Mouse (Mus musculus) Patski (cell line): ENCODE measurements around the gene Slc38a6. TPM values are rescaled to one million over a fixed set of nuclear protein-coding genes. Genes with fewer than 3 reads are reported as not detected.

Experiments
- ATAC-seq: fragments of 100-300 bp; one replicate; pipeline ENCODE4 v1.8.0; 2021
- CTCF ChIA-PET: fragments of 350-600 bp; sonication (Branson Sonifier 250); formaldehyde crosslinking; loops from one replicate; lab custom pipeline; 2022; ENCODE audit warnings: inconsistent platforms; lab: Charles Lee
- POLR2A ChIA-PET: fragments of 350-600 bp; sonication (Branson Sonifier 250); formaldehyde crosslinking; loops from one replicate; lab custom pipeline; 2022; ENCODE audit warnings: antibody characterized with exemption, inconsistent platforms; lab: Charles Lee
- DNase-seq: peaks from one replicate; pipeline ENCODE4 v3.0.0-alpha.2; 2011; ENCODE audit warnings: low read depth, low spot score
- H3K27me3 ChIP-seq: fragments of 371-371 bp; one replicate; pipeline ENCODE4 v1.5.1; 2021
- CTCF ChIP-seq: fragments of 100-300 bp; IDR thresholded peaks from one replicate; pipeline ENCODE4 v1.5.1; 2021
- in situ Hi-C: fragments of 300-500 bp; cut with MboI; formaldehyde crosslinking; loops from 3 replicates; pipeline ENCODE4 v1.11.1; 2018; ENCODE audit warnings: low pct_unique_long_range_greater_than_20kb, mixed read lengths
- polyA plus RNA-seq: library from polyadenylated mRNA; unstranded; gene quantifications from one replicate; pipeline ENCODE4 v1.2.3, GENCODE M21; 2021

Slc38a6 gene
- polyA plus RNA-seq, 1 experiment from 2014 or later = 17.1 TPM

DNA sequence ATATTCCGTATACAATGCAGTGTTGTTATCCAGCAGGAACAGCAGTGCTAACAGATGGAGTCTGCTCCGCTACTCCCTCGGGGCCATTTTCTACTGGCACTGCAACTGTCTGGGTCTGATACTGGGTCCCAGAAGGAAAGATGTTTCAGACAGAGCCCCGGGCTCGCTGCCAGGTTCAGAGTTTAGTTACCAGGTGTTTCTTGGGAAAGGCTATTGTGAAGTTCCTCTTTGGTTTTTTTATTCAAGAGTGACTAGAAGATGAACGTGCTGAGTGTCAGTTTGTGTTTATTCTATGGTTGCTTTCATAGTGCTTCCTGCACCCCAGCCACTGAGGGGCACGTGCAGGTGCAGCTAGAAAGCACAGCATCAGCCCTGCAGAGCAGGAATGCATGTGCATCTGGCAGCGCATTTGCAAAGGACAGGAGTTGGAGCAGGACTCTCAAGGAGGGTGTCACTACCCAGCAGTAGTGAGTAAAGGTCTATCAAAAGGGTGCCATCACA, 47.5 kb downstream of the Slc38a6 start:
- in situ Hi-C loops = no loop called here
- DNase-seq (no peak), ATAC-seq (no peak)
- POLR2A ChIA-PET = no interaction called here
- CTCF ChIA-PET = interaction anchor here (0.6 kb wide), 1 partner anchor 10 kb away, joined by 3 read pairs; no protein-coding TSS in a partner anchor
- H3K27me3 ChIP-seq = no peaks in the 10 kb centered on the region
- no peak for TF ChIP-seq CTCF

DNA sequence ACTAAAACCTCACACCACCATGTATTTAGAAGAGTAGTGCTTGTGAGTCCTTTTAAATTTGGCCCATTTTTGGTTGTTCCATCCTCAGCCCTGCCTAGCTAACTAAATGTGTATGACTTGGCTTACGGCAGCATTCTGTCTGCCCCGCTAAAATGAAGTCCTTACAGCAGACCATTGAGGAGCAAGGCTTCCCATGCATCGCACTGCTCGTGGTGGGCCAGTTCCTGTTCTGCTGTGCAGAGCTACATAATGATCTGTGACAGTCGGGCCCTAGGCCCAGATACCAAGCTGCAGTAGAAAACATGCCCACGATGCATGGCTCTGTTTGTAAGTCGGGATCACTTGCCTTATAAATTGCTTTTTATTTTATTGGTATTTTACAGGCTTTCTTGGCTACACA, 50.5 kb downstream of the Slc38a6 start:
- in situ Hi-C loops = no loop called here
- ChIA-PET CTCF (interaction anchor here (1.0 kb wide), 1 partner anchor 181 kb away, joined by 3 read pairs; no protein-coding TSS in a partner anchor), POLR2A (no interaction called here)
- DNase-seq (no peak), ATAC-seq (no peak)
- no peaks in the 10 kb centered on the region for H3K27me3 ChIP-seq
- TF ChIP-seq CTCF = no peak

DNA sequence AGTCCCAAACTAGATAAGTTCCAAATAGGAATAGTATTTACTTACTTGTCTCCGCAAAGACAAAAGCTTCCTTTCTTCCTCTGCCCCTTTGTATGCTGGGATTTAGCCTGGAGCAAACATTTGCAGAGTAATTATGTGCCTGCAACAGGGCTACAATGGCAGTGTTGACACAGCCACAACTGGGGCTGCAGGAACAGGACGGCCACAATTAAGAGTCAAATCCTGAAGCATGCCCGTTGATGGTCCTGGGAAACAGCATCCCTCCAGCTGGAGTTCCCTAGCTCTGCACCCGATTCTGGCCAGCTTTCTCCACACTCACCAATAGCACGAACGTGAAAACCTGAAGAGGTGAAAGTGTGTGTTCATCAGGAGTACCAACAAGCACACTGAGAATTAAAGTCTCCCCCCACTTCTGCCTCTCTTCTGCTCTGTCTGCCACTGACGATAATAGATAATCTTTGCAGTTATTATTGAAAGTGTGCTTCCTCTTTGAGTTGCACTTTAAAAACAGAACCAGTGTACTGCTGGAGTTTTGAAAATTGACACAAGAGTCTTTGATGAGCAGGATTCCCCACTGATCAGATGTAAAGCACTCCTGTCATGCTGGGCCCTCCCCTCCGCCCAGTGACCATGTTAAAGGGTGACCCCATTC, 54.2 kb downstream of the Slc38a6 start:
- no peak for TF ChIP-seq CTCF
- ChIA-PET POLR2A (no interaction called here), CTCF (no interaction called here)
- ATAC-seq = no peak
- in situ Hi-C loops = no loop called here
- no peaks in the 10 kb centered on the region for H3K27me3 ChIP-seq
- no peak for DNase-seq

- ChIA-PET CTCF (interaction anchor here (1.6 kb wide), 1 partner anchor 16 kb away, joined by 4 read pairs; no protein-coding TSS in a partner anchor), POLR2A (no interaction called here)
- no peaks in the 10 kb centered on the region for H3K27me3 ChIP-seq
- DNase-seq = no peak
- no peak for TF ChIP-seq CTCF
- no peak for ATAC-seq
- in situ Hi-C loops = no loop called here
Measured at GRCm38 (mm10) chr12:73341703-73342663, 55.4 kb downstream of the Slc38a6 start.

- ChIA-PET CTCF (interaction anchor here (1.4 kb wide), 1 partner anchor 58 kb away, joined by 4 read pairs; the partner anchor contains the start of genes Slc38a6 and Trmt5), POLR2A (no interaction called here)
- H3K27me3 ChIP-seq = no peaks in the 10 kb centered on the region
- TF ChIP-seq CTCF = no peak
- no peak for ATAC-seq
- in situ Hi-C loops = no loop called here
- DNase-seq = no peak
Measured at GRCm38 (mm10) chr12:73344300-73344699, 57.7 kb downstream of the Slc38a6 start.

DNA sequence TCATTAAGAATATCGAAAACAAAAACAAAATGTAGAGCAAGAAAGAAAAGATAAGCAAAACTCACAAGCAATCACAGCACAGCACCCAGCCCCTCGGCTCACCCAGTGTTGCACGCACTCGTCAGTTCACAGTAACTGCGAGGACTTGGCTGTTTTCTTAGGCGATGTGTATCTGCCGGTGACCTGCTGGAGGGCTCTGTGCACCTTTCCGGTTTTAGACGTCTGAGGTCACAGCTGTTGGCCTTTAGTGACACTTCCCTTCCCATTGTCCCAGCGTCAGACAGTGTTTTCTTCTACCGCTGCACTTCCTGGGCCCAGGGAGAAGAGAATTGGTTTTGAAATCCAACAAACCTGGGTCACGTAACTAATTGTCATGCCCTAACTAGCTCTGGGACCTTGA, 58.6 kb downstream of the Slc38a6 start:
- no peak for TF ChIP-seq CTCF
- CTCF ChIA-PET = interaction anchor here (0.7 to 1.0 kb wide), 3 partner anchors 11 to 118 kb away, joined by 3 read pairs; no protein-coding TSS in a partner anchor
- no peak for DNase-seq
- ATAC-seq = no peak
- in situ Hi-C loops = no loop called here
- no peaks in the 10 kb centered on the region for H3K27me3 ChIP-seq
- POLR2A ChIA-PET = no interaction called here

DNA sequence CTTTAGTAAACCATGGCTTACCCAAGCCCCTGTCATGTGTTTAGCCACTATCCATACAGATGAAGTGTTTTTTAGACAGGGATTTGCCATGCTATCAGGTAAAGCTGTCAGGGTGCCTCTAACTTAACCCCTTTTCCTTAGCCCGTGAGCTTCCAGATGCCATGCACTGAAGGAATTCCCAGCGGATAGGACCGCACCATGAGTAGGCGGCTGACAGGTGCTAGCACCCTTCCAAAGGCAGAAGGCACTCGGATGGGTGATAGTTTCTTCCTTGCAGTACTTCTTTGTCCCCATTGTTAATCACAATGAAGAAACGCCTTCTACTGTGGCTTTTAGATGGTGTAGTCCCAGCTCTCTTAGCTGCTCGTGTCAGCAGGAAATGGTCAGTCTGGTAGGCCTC, 60.6 kb downstream of the Slc38a6 start:
- POLR2A ChIA-PET = interaction anchor here (0.6 kb wide), 2 partner anchors 106 to 193 kb away, joined by 4 to 6 read pairs; no protein-coding TSS in a partner anchor
- CTCF ChIA-PET = interaction anchor here (0.8 to 1.3 kb wide), 2 partner anchors 20 kb away, joined by 3 read pairs; no protein-coding TSS in a partner anchor
- DNase-seq (no peak), ATAC-seq (no peak)
- TF ChIP-seq CTCF = no peak
- H3K27me3 ChIP-seq = no peaks in the 10 kb centered on the region
- in situ Hi-C loops = no loop called here

DNA sequence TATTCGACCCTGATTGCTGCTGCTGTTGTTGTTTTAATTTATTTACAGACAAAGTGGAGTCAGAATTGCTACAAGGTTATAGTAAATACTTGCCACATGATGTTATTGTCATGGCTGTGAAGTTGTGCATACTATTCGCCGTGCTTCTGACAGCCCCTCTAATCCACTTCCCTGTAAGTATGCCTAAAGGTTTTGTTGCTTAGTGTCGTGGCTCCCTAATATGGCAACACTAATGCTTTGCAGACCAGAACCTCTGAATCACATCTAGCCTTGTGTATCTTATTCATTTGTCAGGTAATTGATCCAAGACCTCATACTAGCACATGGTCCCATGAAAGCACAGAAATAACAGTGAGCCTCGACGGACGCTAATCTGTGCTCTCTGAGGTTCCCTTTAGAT, 63.9 kb downstream of the Slc38a6 start:
- DNase-seq (no peak), ATAC-seq (no peak)
- ChIA-PET CTCF (no interaction called here), POLR2A (no interaction called here)
- TF ChIP-seq CTCF = no peak
- H3K27me3 ChIP-seq = no peaks in the 10 kb centered on the region
- in situ Hi-C loops = no loop called here

DNA sequence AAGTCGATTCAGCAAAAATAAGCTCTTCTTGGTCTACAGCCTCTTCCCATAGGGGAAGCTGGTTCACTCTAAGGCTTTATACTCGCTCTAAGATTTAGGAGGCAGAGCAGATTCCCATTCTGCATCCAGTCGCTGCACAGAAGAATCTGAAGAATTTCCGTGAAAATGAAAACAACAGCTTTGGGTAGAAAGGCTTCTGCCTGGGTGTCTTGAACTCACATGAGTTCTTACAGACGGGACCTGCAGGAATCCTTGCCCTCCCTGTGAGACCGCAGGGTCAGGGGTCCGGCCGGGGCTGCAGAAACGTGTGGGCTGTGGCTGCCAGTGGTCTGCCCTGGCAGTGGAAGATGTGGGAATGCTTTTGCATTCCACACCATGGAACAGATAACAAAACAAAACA, 64.4 kb downstream of the Slc38a6 start:
- peak; percentile 82 for ATAC-seq
- TF ChIP-seq CTCF = no peak
- in situ Hi-C loops = no loop called here
- ChIA-PET POLR2A (no interaction called here), CTCF (no interaction called here)
- peak; percentile 53 for DNase-seq
- H3K27me3 ChIP-seq = no peaks in the 10 kb centered on the region

DNA sequence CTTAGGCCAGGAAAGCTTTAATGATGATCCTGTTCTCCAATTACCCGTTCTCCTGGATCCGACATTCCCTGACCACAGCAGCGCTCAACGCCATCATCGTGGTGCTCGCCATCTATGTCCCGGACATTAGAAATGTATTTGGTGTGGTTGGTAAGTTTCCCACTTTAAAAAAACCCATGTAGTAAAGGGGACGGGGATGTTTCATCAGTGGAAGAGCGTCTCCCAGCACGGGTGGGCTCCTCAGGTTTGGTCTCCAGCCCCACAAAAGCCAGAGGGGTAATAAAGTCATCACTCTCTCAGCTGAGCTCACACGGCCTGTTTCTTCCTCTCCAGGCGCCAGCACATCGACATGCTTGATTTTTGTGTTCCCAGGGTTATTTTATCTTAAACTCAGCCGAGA, 65.2 kb downstream of the Slc38a6 start:
- DNase-seq (no peak), ATAC-seq (no peak)
- in situ Hi-C loops = no loop called here
- ChIA-PET POLR2A (no interaction called here), CTCF (interaction anchor here (1.3 kb wide), 1 partner anchor 236 kb away, joined by 3 read pairs; no protein-coding TSS in a partner anchor)
- H3K27me3 ChIP-seq = no peaks in the 10 kb centered on the region
- TF ChIP-seq CTCF = no peak
